Mouse (Mus musculus): ENCODE results near the gene Fam227a. TPM values are rescaled to one million over a fixed set of nuclear protein-coding genes. Genes with fewer than 3 reads are reported as not detected.

The Fam227a gene
- polyA plus RNA-seq, 1 experiment from 2014 or later, result 0.29 TPM

GRCm38 (mm10) chr15:79686046-79686869, 27.5 kb upstream of the Fam227a start:
- peak overlapping the region; percentile 82 for H3K4me2 ChIP-seq (replicated peaks; ENCODE audit: low read depth)
- H3K27ac ChIP-seq (replicated peaks), result no peak overlapping the region
- peak overlapping the region; percentile 88 for H3K4me3 ChIP-seq (ENCODE audit: low read depth, low read length)
- 6% methylated on average over 15 of the region's 15 CpGs for WGBS
- no peak for TF ChIP-seq EP300 (optimal IDR thresholded peaks at IDR 0.05)
- no peaks in the 10 kb centered on the region for H3K36me3 ChIP-seq (ENCODE audit: control insufficient read depth, insufficient read depth, low read length)
- H3K9ac ChIP-seq (ENCODE audit: low read length), result peak overlapping the region; percentile 90
- ATAC-seq (ENCODE audit: low FRiP score, low TSS enrichment), result no peak
- no peaks in the 10 kb centered on the region for H3K27me3 ChIP-seq (ENCODE audit: control insufficient read depth, insufficient read depth, low read length)
- no peak for DNase-seq (ENCODE audit: low spot score)
- H3K4me1 ChIP-seq (replicated peaks; ENCODE audit: control insufficient read depth, insufficient read depth), result peaks cover 22% of the 10 kb centered on the region
- no peaks in the 10 kb centered on the region for H3K9me3 ChIP-seq (ENCODE audit: control insufficient read depth, low read length)

- DNase-seq (ENCODE audit: low spot score), result no peak
- H3K27me3 ChIP-seq (ENCODE audit: control insufficient read depth, insufficient read depth, low read length), result no peaks in the 10 kb centered on the region
- no peak for TF ChIP-seq CTCF (IDR thresholded peaks at IDR 0.05; ENCODE audit: low read depth)
- TF ChIP-seq EP300 (optimal IDR thresholded peaks at IDR 0.05), result no peak
- H3K9ac ChIP-seq (ENCODE audit: low read length), result peak overlapping the region; percentile 90
- H3K4me3 ChIP-seq (ENCODE audit: low read depth, low read length), result peak overlapping the region; percentile 88
- H3K4me2 ChIP-seq (replicated peaks; ENCODE audit: low read depth), result peak overlapping the region; percentile 82
- H3K9me3 ChIP-seq (ENCODE audit: control insufficient read depth, low read length), result no peaks in the 10 kb centered on the region
- no peaks in the 10 kb centered on the region for H3K36me3 ChIP-seq (ENCODE audit: control insufficient read depth, insufficient read depth, low read length)
- 24% methylated on average over 6 of the region's 6 CpGs for WGBS
- peaks cover 22% of the 10 kb centered on the region for H3K4me1 ChIP-seq (replicated peaks; ENCODE audit: control insufficient read depth, insufficient read depth)
- no peak overlapping the region; the same call in 1 of the 2 replicates for H3K27ac ChIP-seq (replicated peaks)
- no peak for ATAC-seq (ENCODE audit: low FRiP score, low TSS enrichment)
These were observed 26.4 kb upstream of the Fam227a start for GRCm38 (mm10) chr15:79685141-79685641.

- TF ChIP-seq EP300 (optimal IDR thresholded peaks at IDR 0.05) (no peak), CTCF (IDR thresholded peaks at IDR 0.05; ENCODE audit: low read depth) (no peak; the same call in 1 of the 2 replicates)
- 80% methylated on average over 6 of the region's 6 CpGs for WGBS
- Histone ChIP-seq H3K36me3 (ENCODE audit: control insufficient read depth, insufficient read depth, low read length) (no peaks in the 10 kb centered on the region), H3K27ac (replicated peaks) (0 out of 2 replicates have a peak overlapping the region, but pooled peaks have one; percentile 56), H3K9ac (ENCODE audit: low read length) (peak overlapping the region; percentile 90; the same call in 1 of the 2 replicates), H3K4me1 (replicated peaks; ENCODE audit: control insufficient read depth, insufficient read depth) (peaks cover 22% of the 10 kb centered on the region), H3K4me2 (replicated peaks; ENCODE audit: low read depth) (peak overlapping the region; percentile 82), H3K27me3 (ENCODE audit: control insufficient read depth, insufficient read depth, low read length) (no peaks in the 10 kb centered on the region), H3K4me3 (ENCODE audit: low read depth, low read length) (peak overlapping the region; percentile 14; the same call in 1 of the 2 replicates), H3K9me3 (ENCODE audit: control insufficient read depth, low read length) (no peaks in the 10 kb centered on the region)
- ATAC-seq (ENCODE audit: low FRiP score, low TSS enrichment), result no peak
- no peak for DNase-seq (ENCODE audit: low spot score)
These were observed 25.9 kb upstream of the Fam227a start for GRCm38 (mm10) chr15:79684616-79685015.

GRCm38 (mm10) chr15:79683707-79684465, 25.1 kb upstream of the Fam227a start:
- no peaks in the 10 kb centered on the region for H3K9me3 ChIP-seq (ENCODE audit: control insufficient read depth, low read length)
- 0 out of 2 replicates have a peak, but pooled peaks have one; percentile 14 for ATAC-seq (ENCODE audit: low FRiP score, low TSS enrichment)
- H3K9ac ChIP-seq (ENCODE audit: low read length), result peak overlapping the region; percentile 9; the same call in 1 of the 2 replicates
- TF ChIP-seq CTCF (IDR thresholded peaks at IDR 0.05; ENCODE audit: low read depth) (no peak), EP300 (optimal IDR thresholded peaks at IDR 0.05) (no peak)
- WGBS, result 43% methylated on average over 19 of the region's 19 CpGs
- H3K4me2 ChIP-seq (replicated peaks; ENCODE audit: low read depth), result peak overlapping the region; percentile 82
- peak overlapping the region; percentile 56 for H3K27ac ChIP-seq (replicated peaks)
- H3K27me3 ChIP-seq (ENCODE audit: control insufficient read depth, insufficient read depth, low read length), result no peaks in the 10 kb centered on the region
- H3K4me1 ChIP-seq (replicated peaks; ENCODE audit: control insufficient read depth, insufficient read depth), result peaks cover 22% of the 10 kb centered on the region
- peak; percentile 46 for DNase-seq (ENCODE audit: low spot score)
- H3K4me3 ChIP-seq (ENCODE audit: low read depth, low read length), result peak overlapping the region; percentile 14; the same call in 1 of the 2 replicates
- H3K36me3 ChIP-seq (ENCODE audit: control insufficient read depth, insufficient read depth, low read length), result no peaks in the 10 kb centered on the region

DNA sequence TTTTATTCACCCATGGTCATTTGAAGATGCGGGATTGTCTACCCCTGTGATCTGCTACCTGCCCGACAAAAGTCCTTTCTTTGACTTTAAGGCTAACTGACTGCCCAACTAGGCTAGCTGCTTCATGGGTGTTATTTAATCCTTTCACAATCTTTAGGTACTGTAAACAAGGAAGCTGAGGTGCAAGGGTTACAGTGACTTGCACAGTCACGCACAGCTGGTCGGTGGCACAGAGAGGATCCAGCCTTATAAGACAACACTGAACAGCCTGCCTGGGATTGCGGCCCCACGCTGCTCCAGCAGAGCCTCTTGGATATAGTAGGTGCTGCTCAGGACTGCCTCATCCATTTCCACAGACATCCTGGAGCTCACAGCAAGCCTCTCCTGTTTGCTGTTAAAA, 24.4 kb upstream of the Fam227a start:
- H3K9me3 ChIP-seq (ENCODE audit: control insufficient read depth, low read length), result no peaks in the 10 kb centered on the region
- H3K27ac ChIP-seq (replicated peaks), result peak overlapping the region; percentile 53; the same call in 1 of the 2 replicates
- ATAC-seq (ENCODE audit: low FRiP score, low TSS enrichment) (peak; percentile 36; the same call in 1 of the 2 replicates), DNase-seq (ENCODE audit: low spot score) (peak; percentile 48)
- H3K4me2 ChIP-seq (replicated peaks; ENCODE audit: low read depth), result no peak overlapping the region; the same call in 1 of the 2 replicates
- H3K27me3 ChIP-seq (ENCODE audit: control insufficient read depth, insufficient read depth, low read length), result no peaks in the 10 kb centered on the region
- H3K4me3 ChIP-seq (ENCODE audit: low read depth, low read length), result no peak overlapping the region
- no peaks in the 10 kb centered on the region for H3K36me3 ChIP-seq (ENCODE audit: control insufficient read depth, insufficient read depth, low read length)
- 55% methylated on average over 6 of the region's 6 CpGs for WGBS
- H3K9ac ChIP-seq (ENCODE audit: low read length), result peak overlapping the region; percentile 35; the same call in 1 of the 2 replicates
- TF ChIP-seq CTCF (IDR thresholded peaks at IDR 0.05; ENCODE audit: low read depth) (no peak), EP300 (optimal IDR thresholded peaks at IDR 0.05) (no peak)
- peaks cover 22% of the 10 kb centered on the region for H3K4me1 ChIP-seq (replicated peaks; ENCODE audit: control insufficient read depth, insufficient read depth)

Data from stomach, postnatal 0 days (tissue).